Mouse (Mus musculus): ENCODE data around the gene Atp6v1a.

Gene Atp6v1a

GRCm38 (mm10) chr16:44139536-44140185 is at the start of gene Atp6v1a, which contains the start of gene Naa50:
Gene Atp6v1a, minus strand, starts transcription at chr16:44139705.
Gene Naa50, plus strand, starts transcription at chr16:44139830.
- peak; percentile 95 for DNase-seq

GRCm38 (mm10) chr16:44188766-44189165 is 49.3 kb upstream of the Atp6v1a start:
- DNase-seq, result no peak

- no peak for DNase-seq
Measured at GRCm38 (mm10) chr16:44187172-44187571, 47.7 kb upstream of the Atp6v1a start.

- DNase-seq, result no peak
Measured at GRCm38 (mm10) chr16:44184769-44185168, 45.3 kb upstream of the Atp6v1a start.

- no peak for DNase-seq
Measured at GRCm38 (mm10) chr16:44182597-44182996, 43.1 kb upstream of the Atp6v1a start.

GRCm38 (mm10) chr16:44178555-44178954 is 39.0 kb upstream of the Atp6v1a start:
- no peak for DNase-seq

- DNase-seq, result no peak
Measured at GRCm38 (mm10) chr16:44176511-44176910, 37.0 kb upstream of the Atp6v1a start.

GRCm38 (mm10) chr16:44175001-44175400 is 35.5 kb upstream of the Atp6v1a start:
- peak; percentile 77 for DNase-seq

GRCm38 (mm10) chr16:44173966-44174530 is 34.5 kb upstream of the Atp6v1a start:
- DNase-seq, result no peak

GRCm38 (mm10) chr16:44173155-44173941 is 33.8 kb upstream of the Atp6v1a start, which contains the start of gene Usf3:
Gene Usf3, plus strand, starts transcription at chr16:44173246.
- peak; percentile 58 for DNase-seq

GRCm38 (mm10) chr16:44172297-44173154 is 33.0 kb upstream of the Atp6v1a start:
- peak; percentile 99 for DNase-seq

- no peak for DNase-seq
Measured at GRCm38 (mm10) chr16:44168990-44169389, 29.5 kb upstream of the Atp6v1a start.

- no peak for DNase-seq
Measured at GRCm38 (mm10) chr16:44165182-44165581, 25.7 kb upstream of the Atp6v1a start.

GRCm38 (mm10) chr16:44163831-44164230 is 24.3 kb upstream of the Atp6v1a start:
- no peak for DNase-seq

- no peak for DNase-seq
Measured at GRCm38 (mm10) chr16:44159325-44159724, 19.8 kb upstream of the Atp6v1a start.

GRCm38 (mm10) chr16:44154497-44155057 is 15.1 kb upstream of the Atp6v1a start:
- DNase-seq, result no peak

GRCm38 (mm10) chr16:44149002-44149767 is 9.7 kb upstream of the Atp6v1a start:
- DNase-seq, result no peak

- peak; percentile 13 for DNase-seq
Measured at GRCm38 (mm10) chr16:44141483-44141882, 2.0 kb upstream of the Atp6v1a start.

GRCm38 (mm10) chr16:44140186-44140787 is 782 bp upstream of the Atp6v1a start:
- DNase-seq, result peak; percentile 83

GRCm38 (mm10) chr16:44138979-44139535 is 448 bp downstream of the Atp6v1a start:
- peak; percentile 93 for DNase-seq
